Mouse (Mus musculus): ENCODE results near the gene Cfap43. TPM values are rescaled to one million over a fixed set of nuclear protein-coding genes. Genes with fewer than 3 reads are reported as not detected.

The Cfap43 gene
- total and polyA plus RNA-seq, 3 experiments, result 3.2 to 12.7 (median 11.7) TPM

DNA sequence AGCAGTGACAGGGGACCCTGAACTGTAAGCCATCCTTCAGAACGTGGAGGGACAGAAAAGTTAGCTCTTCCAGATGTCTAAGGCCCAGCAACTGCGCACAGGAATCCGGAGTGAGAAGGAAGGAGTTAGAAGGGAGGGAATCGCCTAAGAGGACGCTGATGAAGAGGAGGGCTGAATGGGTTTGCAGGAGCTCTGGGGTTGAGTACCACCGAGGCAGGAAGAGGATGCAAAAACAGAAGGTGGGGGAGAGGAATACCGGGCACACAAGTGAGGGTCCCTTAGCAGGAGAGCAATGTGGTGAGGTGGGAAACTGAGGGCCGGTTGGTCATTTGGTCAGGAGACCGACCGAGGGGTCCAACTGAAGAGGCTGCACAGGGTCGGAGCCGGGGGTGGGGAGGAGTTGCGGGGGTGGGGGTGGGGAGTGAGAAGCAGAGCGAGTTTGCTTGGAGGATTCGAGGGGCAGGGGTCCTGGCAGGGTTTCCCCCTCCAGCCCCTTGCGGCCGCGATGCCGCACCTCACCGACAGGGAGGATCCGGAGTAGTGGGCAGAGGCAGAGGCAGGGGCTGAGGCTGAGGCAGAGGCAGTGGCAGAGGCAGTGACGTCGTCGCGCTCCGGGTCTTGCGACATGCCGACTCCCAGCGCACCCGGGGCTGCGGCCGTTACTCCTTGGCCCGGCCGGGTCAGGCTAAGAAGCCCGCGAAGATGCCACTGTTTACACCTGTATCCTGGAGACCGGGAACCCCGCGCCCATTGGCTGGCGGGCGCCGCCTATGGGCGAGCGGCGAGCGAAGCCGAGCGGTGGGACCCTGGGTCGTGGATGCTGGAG, 82.2 kb downstream of the Cfap43 start:
- Histone ChIP-seq H3K4me1 (ENCODE audit: control insufficient read depth in 1 of 2, insufficient read depth in 2 of 2) (peaks cover 4 to 6% of the 10 kb centered on the region in 2 experiments; a peak in 3 of 4 replicates), H3K4me2 (ENCODE audit: insufficient read depth, low read depth, poor library complexity, severe bottlenecking) (peak overlapping the region; percentile 95), H3K79me2 (replicated peaks; ENCODE audit: control insufficient read depth, extremely low read depth, insufficient read depth, poor library complexity, severe bottlenecking) (no peaks in the 10 kb centered on the region), H3K9ac (ENCODE audit: insufficient read depth, low read depth) (0 out of 2 replicates have a peak overlapping the region, but pooled peaks have one; percentile 3), H3K9me3 (replicated peaks; ENCODE audit: low read length) (no peaks in the 10 kb centered on the region), H3K4me3 (replicated peaks in 1 of 3; ENCODE audit: low read depth in 2 of 3, low read length in 2 of 3, poor library complexity in 1 of 3) (peak overlapping the region in 2 of 3 experiments; percentile 38 to 65), H3K27me3 (replicated peaks) (peaks cover 13% of the 10 kb centered on the region), H3K27ac (ENCODE audit: insufficient read depth, low read depth) (no peak overlapping the region), H3K36me3 (replicated peaks in 1 of 2; ENCODE audit: control insufficient read depth in 1 of 2, insufficient read depth in 1 of 2, low read length in 1 of 2) (no peaks in the 10 kb centered on the region)
- TF ChIP-seq CHD1 (IDR thresholded peaks at IDR 0.05; ENCODE audit: low read depth, low read length) (no peak), SIN3A (IDR thresholded peaks at IDR 0.05; ENCODE audit: low read length) (peak; percentile 61), RCOR1 (conservative IDR thresholded peaks at IDR 0.05; ENCODE audit: low read depth, low read length) (no peak), CTCF (conservative IDR thresholded peaks at IDR 0.05 in 1 of 2, IDR thresholded peaks at IDR 0.05 in 1 of 2; ENCODE audit: low read depth in 2 of 2, low read length in 2 of 2) (peak in 1 of 2 experiments; percentile 59; a peak in 2 of 4 replicates), PAX5 (IDR thresholded peaks at IDR 0.05; ENCODE audit: low read length) (no peak), MXI1 (IDR thresholded peaks at IDR 0.05; ENCODE audit: low read depth, low read length) (peak; percentile 86), NRF1 (IDR thresholded peaks at IDR 0.05; ENCODE audit: low read depth, low read length) (0 out of 2 replicates have a peak, but pooled peaks have one; percentile 18), MAX (IDR thresholded peaks at IDR 0.05; ENCODE audit: low read length) (peak; percentile 21; the same call in 1 of the 2 replicates), CHD2 (IDR thresholded peaks at IDR 0.05; ENCODE audit: low read length) (peak; percentile 49; the same call in 1 of the 2 replicates), BHLHE40 (IDR thresholded peaks at IDR 0.05; ENCODE audit: low read depth, low read length) (no peak), HCFC1 (IDR thresholded peaks at IDR 0.05; ENCODE audit: low read depth, low read length) (no peak)
- in situ Hi-C loops (cut with MboI; ENCODE audit: low pct_ligation_motif_present, low pct_unique_long_range_greater_than_20kb, low sequenced_read_pairs), result no loop called here
- dilution Hi-C loops (cut with MboI; ENCODE audit: extremely low pct_ligation_motif_present, extremely low pct_unique_long_range_greater_than_20kb, low sequenced_read_pairs), result no loop called here
- peak; percentile 56 for DNase-seq (ENCODE audit: extremely low read depth)

GRCm38 (mm10) chr19:47835776-47836175, 83.3 kb downstream of the Cfap43 start:
- Histone ChIP-seq H3K4me2 (ENCODE audit: insufficient read depth, low read depth, poor library complexity, severe bottlenecking) (no peak overlapping the region), H3K4me1 (ENCODE audit: control insufficient read depth in 1 of 2, insufficient read depth in 2 of 2) (peaks cover 4 to 6% of the 10 kb centered on the region in 2 experiments; a peak in 3 of 4 replicates), H3K36me3 (replicated peaks in 1 of 2; ENCODE audit: control insufficient read depth in 1 of 2, insufficient read depth in 1 of 2, low read length in 1 of 2) (no peaks in the 10 kb centered on the region), H3K27ac (ENCODE audit: insufficient read depth, low read depth) (no peak overlapping the region), H3K79me2 (replicated peaks; ENCODE audit: control insufficient read depth, extremely low read depth, insufficient read depth, poor library complexity, severe bottlenecking) (no peaks in the 10 kb centered on the region), H3K9ac (ENCODE audit: insufficient read depth, low read depth) (no peak overlapping the region), H3K27me3 (replicated peaks) (peaks cover 13% of the 10 kb centered on the region), H3K4me3 (replicated peaks in 1 of 3; ENCODE audit: low read depth in 2 of 3, low read length in 2 of 3, poor library complexity in 1 of 3) (no peak overlapping the region), H3K9me3 (replicated peaks; ENCODE audit: low read length) (no peaks in the 10 kb centered on the region)
- no peak for TF ChIP-seq HCFC1 (IDR thresholded peaks at IDR 0.05; ENCODE audit: low read depth, low read length)
- TF ChIP-seq KAT2A (IDR thresholded peaks at IDR 0.05; ENCODE audit: insufficient replicate concordance, low read length), result no peak
- TF ChIP-seq MAFK (IDR thresholded peaks at IDR 0.05; ENCODE audit: insufficient replicate concordance, low read length), result peak; percentile 37; the same call in 1 of the 2 replicates
- TF ChIP-seq RAD21 (IDR thresholded peaks at IDR 0.05; ENCODE audit: low read depth, low read length), result no peak
- no peak for TF ChIP-seq EP300 (IDR thresholded peaks at IDR 0.05; ENCODE audit: low read length)
- no peak for TF ChIP-seq UBTF (IDR thresholded peaks at IDR 0.05; ENCODE audit: low read depth, low read length)
- dilution Hi-C loops (cut with MboI; ENCODE audit: extremely low pct_ligation_motif_present, extremely low pct_unique_long_range_greater_than_20kb, low sequenced_read_pairs) (no loop called here), in situ Hi-C loops (cut with MboI; ENCODE audit: low pct_ligation_motif_present, low pct_unique_long_range_greater_than_20kb, low sequenced_read_pairs) (no loop called here)
- no peak for DNase-seq (ENCODE audit: extremely low read depth)
